9 mouse cellular contexts compared by ENCODE assay signal in the genomic region with DNA sequence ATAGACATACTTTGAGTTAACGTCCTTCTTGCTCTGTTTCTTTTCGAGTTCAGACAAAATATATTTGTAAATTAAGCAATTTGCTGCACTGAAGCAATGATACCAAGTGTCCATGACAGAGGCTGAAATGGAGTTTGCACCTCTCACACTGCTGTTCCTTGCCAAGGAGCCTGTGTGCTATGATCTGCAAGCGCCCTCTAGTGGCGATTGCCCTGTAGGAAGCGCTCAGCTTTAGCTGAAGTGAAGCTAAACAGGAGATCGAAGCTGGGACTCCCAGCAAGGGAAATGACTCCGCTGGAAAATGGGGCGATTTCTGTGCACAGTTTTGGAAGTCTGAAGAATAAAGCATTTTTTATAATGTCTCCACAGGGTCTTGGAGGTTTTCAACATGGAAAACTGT.
DNase-seq lines count a peak whose midpoint lies in the region; ATAC-seq and TF ChIP-seq lines count a peak whose summit lies in the region.
"Had no signal": no experiment of that assay in that cellular context is flagged by ENCODE, and none has a peak within 500 bp of the region (broad histone marks: within the 10 kb centered on the region; RNA-seq: fewer than 3 reads in every experiment).

No protein-coding gene starts in this region.

- no peaks in the 10 kb centered on the region for H3K4me1 ChIP-seq in embryonic facial prominence, embryonic 10.5 days
- no peaks in the 10 kb centered on the region for H3K4me1 ChIP-seq in kidney, embryonic 16.5 days (ENCODE audit: insufficient read depth, low read length)
- H3K4me1 ChIP-seq in liver, adult 2 months (ENCODE audit: control insufficient read depth, insufficient read depth, low read length): no peaks in the 10 kb centered on the region
- H3K4me1 ChIP-seq in neural tube, embryonic 12.5 days: no peaks in the 10 kb centered on the region
- no peaks in the 10 kb centered on the region for H3K4me1 ChIP-seq in testis, adult 2 months (ENCODE audit: control insufficient read depth, insufficient read depth, low read length)
- H3K4me1 ChIP-seq: embryonic facial prominence, embryonic 12.5 days had no signal

- H3K4me2 ChIP-seq in kidney, embryonic 16.5 days (replicated peaks; ENCODE audit: low read depth, low read length): no peak overlapping the region
- H3K4me2 ChIP-seq in neural tube, embryonic 12.5 days (replicated peaks): no peak overlapping the region
- H3K4me2 ChIP-seq: embryonic facial prominence, embryonic 12.5 days had no signal

- no peaks in the 10 kb centered on the region for H3K27me3 ChIP-seq in embryonic facial prominence, embryonic 10.5 days (replicated peaks; ENCODE audit: low read depth, poor library complexity, severe bottlenecking)
- no peaks in the 10 kb centered on the region for H3K27me3 ChIP-seq in kidney, embryonic 16.5 days (ENCODE audit: insufficient read depth, low read length)
- no peaks in the 10 kb centered on the region for H3K27me3 ChIP-seq in liver, adult 2 months (ENCODE audit: control insufficient read depth, insufficient read depth, low read length)
- H3K27me3 ChIP-seq in neural tube, embryonic 12.5 days (replicated peaks): no peaks in the 10 kb centered on the region
- H3K27me3 ChIP-seq in testis, adult 2 months (ENCODE audit: control insufficient read depth, insufficient read depth, low read length): no peaks in the 10 kb centered on the region
- H3K27me3 ChIP-seq: embryonic facial prominence, embryonic 12.5 days had no signal

- no peaks in the 10 kb centered on the region for H3K79me2 ChIP-seq in liver, adult 2 months (ENCODE audit: control insufficient read depth, insufficient read depth, low read length)

- no peak for TF ChIP-seq POLR2A in liver, adult 2 months (IDR thresholded peaks at IDR 0.05; ENCODE audit: extremely low read depth, insufficient read depth, low read length)
- TF ChIP-seq POLR2A in testis, adult 2 months (IDR thresholded peaks at IDR 0.05; ENCODE audit: control insufficient read depth, low read depth, low read length): no peak

- no peak overlapping the region for H3K4me3 ChIP-seq in embryonic facial prominence, embryonic 10.5 days
- no peak overlapping the region for H3K4me3 ChIP-seq in kidney, embryonic 16.5 days (ENCODE audit: low read length)
- H3K4me3 ChIP-seq in liver, adult 2 months (ENCODE audit: insufficient read depth, low read depth, low read length): no peak overlapping the region
- no peak overlapping the region for H3K4me3 ChIP-seq in neural tube, embryonic 12.5 days
- no peak overlapping the region for H3K4me3 ChIP-seq in testis, adult 2 months (ENCODE audit: control insufficient read depth, low read depth, low read length)
- H3K4me3 ChIP-seq: embryonic facial prominence, embryonic 12.5 days had no signal

- DNase-seq in A20 (ENCODE audit: low read depth, low spot score): peak; percentile 36
- DNase-seq in adrenal gland, postnatal 25 days: peak; percentile 75
- DNase-seq in embryonic facial prominence, embryonic 10.5 days (ENCODE audit: low spot score): peak; percentile 83
- DNase-seq in heart, adult 9 months (ENCODE audit: low spot score in 2 of 2): peak; percentile 2 to 47
- DNase-seq in liver, adult 2 months (ENCODE audit: extremely low read depth, low read depth, low spot score): peak; percentile 74

- no peak overlapping the region for H3K27ac ChIP-seq in embryonic facial prominence, embryonic 10.5 days (replicated peaks)
- no peak overlapping the region for H3K27ac ChIP-seq in kidney, embryonic 16.5 days (ENCODE audit: low read length)
- no peak overlapping the region for H3K27ac ChIP-seq in liver, adult 2 months (replicated peaks; ENCODE audit: insufficient read depth, low read depth, low read length)
- H3K27ac ChIP-seq in neural tube, embryonic 12.5 days: no peak overlapping the region
- no peak overlapping the region for H3K27ac ChIP-seq in testis, adult 2 months (ENCODE audit: control insufficient read depth, insufficient read depth, low read depth, low read length)
- H3K27ac ChIP-seq: embryonic facial prominence, embryonic 12.5 days had no signal

- H3K9ac ChIP-seq in kidney, embryonic 16.5 days (replicated peaks; ENCODE audit: low read length): no peak overlapping the region
- H3K9ac ChIP-seq in liver, adult 2 months (ENCODE audit: low read depth, low read length): no peak overlapping the region
- H3K9ac ChIP-seq in neural tube, embryonic 12.5 days: no peak overlapping the region
- H3K9ac ChIP-seq: embryonic facial prominence, embryonic 12.5 days had no signal

- no peaks in the 10 kb centered on the region for H3K36me3 ChIP-seq in embryonic facial prominence, embryonic 10.5 days (replicated peaks)
- no peaks in the 10 kb centered on the region for H3K36me3 ChIP-seq in kidney, embryonic 16.5 days (ENCODE audit: insufficient read depth, low read length)
- no peaks in the 10 kb centered on the region for H3K36me3 ChIP-seq in liver, adult 2 months (ENCODE audit: control insufficient read depth, insufficient read depth, low read length)
- no peaks in the 10 kb centered on the region for H3K36me3 ChIP-seq in neural tube, embryonic 12.5 days
- no peaks in the 10 kb centered on the region for H3K36me3 ChIP-seq in testis, adult 2 months (ENCODE audit: control insufficient read depth, insufficient read depth, low read length)
- H3K36me3 ChIP-seq: embryonic facial prominence, embryonic 12.5 days had no signal

- WGBS in embryonic facial prominence, embryonic 10.5 days: 4% methylated on average over 8 of the region's 8 CpGs
- WGBS in kidney, embryonic 16.5 days: 4% methylated on average over 8 of the region's 8 CpGs
- WGBS in liver, adult 2 months: 4% methylated on average over 8 of the region's 8 CpGs
- 5% methylated on average over 8 of the region's 8 CpGs for WGBS in neural tube, embryonic 12.5 days

- ATAC-seq in kidney, embryonic 16.5 days (ENCODE audit: low FRiP score, low TSS enrichment): peak; percentile 88; the same call in 1 of the 2 replicates
- peak; percentile 88 for ATAC-seq in neural tube, embryonic 12.5 days (ENCODE audit: low FRiP score, low read depth)

- peak; percentile 98 for TF ChIP-seq CTCF in liver, adult 2 months (IDR thresholded peaks at IDR 0.05; ENCODE audit: low read depth, low read length)
- peak; percentile 92 for TF ChIP-seq CTCF in testis, adult 2 months (IDR thresholded peaks at IDR 0.05; ENCODE audit: control insufficient read depth, insufficient read depth, insufficient replicate concordance, low read depth, low read length)

- no peaks in the 10 kb centered on the region for H3K9me3 ChIP-seq in embryonic facial prominence, embryonic 10.5 days
- no peaks in the 10 kb centered on the region for H3K9me3 ChIP-seq in kidney, embryonic 16.5 days (ENCODE audit: low read length)
- no peaks in the 10 kb centered on the region for H3K9me3 ChIP-seq in neural tube, embryonic 12.5 days
- H3K9me3 ChIP-seq: embryonic facial prominence, embryonic 12.5 days had no signal

Comparison
In these comparisons a context has a peak if more than half of its experiments do, and no peak if none do; other contexts are left out.
1. DNase-seq: peak in every context shown above with its lines; median percentile 83 in embryonic facial prominence, embryonic 10.5 days; 75 in adrenal gland, postnatal 25 days; 74 in liver, adult 2 months; 36 in A20; 24 in heart, adult 9 months.